In genomic region chr6:119855471-119855870, GRCm38 (mm10) we compare ENCODE assay signal across 25 mouse cellular contexts. TPM values are rescaled to one million over a fixed set of nuclear protein-coding genes. Genes with fewer than 3 reads are reported as not detected.
DNase-seq lines count a peak whose midpoint lies in the region; ATAC-seq lines count a peak whose summit lies in the region.
"Had no signal": no experiment of that assay in that cellular context is flagged by ENCODE, and none has a peak within 500 bp of the region (broad histone marks: within the 10 kb centered on the region; RNA-seq: fewer than 3 reads in every experiment).

No protein-coding gene starts in this region.

- H3K36me3 ChIP-seq in forebrain, embryonic 15.5 days, result no peaks in the 10 kb centered on the region
- no peaks in the 10 kb centered on the region for H3K36me3 ChIP-seq in forebrain, embryonic 10.5 days (replicated peaks)
- H3K36me3 ChIP-seq: embryonic facial prominence, embryonic 12.5 days; embryonic facial prominence, embryonic 15.5 days; heart, embryonic 10.5 days; heart, embryonic 13.5 days had no signal

- no peak for DNase-seq in forebrain, embryonic 10.5 days (ENCODE audit: extremely low spot score, low spot score)
- peak; percentile 49 for DNase-seq in 3T3-L1 (ENCODE audit: low read depth, low spot score)
- peak; percentile 74 for DNase-seq in Muller cell, postnatal 12 days (ENCODE audit: inconsistent ontology term)
- no peak for DNase-seq in cerebellum, postnatal 4 days (ENCODE audit: low spot score in 2 of 2)
- no peak for DNase-seq in adrenal gland, postnatal 4 days (ENCODE audit: low spot score in 2 of 2)
- DNase-seq: adrenal gland, adult 2 months; adrenal gland, postnatal 14 days; cerebellum, adult 18-20 months; cerebellum, adult 9-10 months; cerebellum, postnatal 14 days; gastrocnemius, postnatal 10 days; gastrocnemius, postnatal 36 days; heart, adult 2 months; heart, postnatal 14 days; heart, postnatal 4 days; kidney, adult 18-20 months had no signal

- no peak overlapping the region for H3K4me3 ChIP-seq in forebrain, embryonic 15.5 days
- no peak overlapping the region for H3K4me3 ChIP-seq in forebrain, embryonic 10.5 days
- H3K4me3 ChIP-seq: embryonic facial prominence, embryonic 12.5 days; embryonic facial prominence, embryonic 15.5 days; heart, adult 2 months; heart, embryonic 10.5 days; heart, embryonic 13.5 days had no signal

- H3K9me3 ChIP-seq in forebrain, embryonic 15.5 days, result no peaks in the 10 kb centered on the region
- H3K9me3 ChIP-seq in forebrain, embryonic 10.5 days, result no peaks in the 10 kb centered on the region
- H3K9me3 ChIP-seq: embryonic facial prominence, embryonic 12.5 days; embryonic facial prominence, embryonic 15.5 days; heart, embryonic 10.5 days had no signal

- peaks cover 13% of the 10 kb centered on the region for H3K4me1 ChIP-seq in forebrain, embryonic 15.5 days
- 0 out of 2 replicates have a peak, but pooled peaks cover 5% of the 10 kb centered on the region for H3K4me1 ChIP-seq in forebrain, embryonic 10.5 days
- H3K4me1 ChIP-seq: embryonic facial prominence, embryonic 12.5 days; embryonic facial prominence, embryonic 15.5 days had no signal

- H3K9ac ChIP-seq in forebrain, embryonic 15.5 days (replicated peaks), result no peak overlapping the region
- H3K9ac ChIP-seq: embryonic facial prominence, embryonic 12.5 days; embryonic facial prominence, embryonic 15.5 days; heart, embryonic 13.5 days; hindbrain, embryonic 14.5 days had no signal

- ATAC-seq in forebrain, embryonic 15.5 days (replicated peaks), result 0 out of 2 replicates have a peak, but pooled peaks have one; percentile 71
- ATAC-seq: hindbrain, postnatal 0 days; inflammation-experienced regulatory T-cells, adult 6 months; intestine, embryonic 16.5 days had no signal

- H3K27ac ChIP-seq in forebrain, embryonic 15.5 days (replicated peaks), result peak overlapping the region; percentile 8; the same call in 1 of the 2 replicates
- no peak overlapping the region for H3K27ac ChIP-seq in forebrain, embryonic 10.5 days
- H3K27ac ChIP-seq: embryonic facial prominence, embryonic 12.5 days; embryonic facial prominence, embryonic 15.5 days; heart, adult 2 months; heart, embryonic 10.5 days; heart, embryonic 13.5 days; hindbrain, embryonic 14.5 days; hindbrain, postnatal 0 days had no signal

- 31% methylated on average over 4 of the region's 4 CpGs for WGBS in forebrain, embryonic 15.5 days
- 94% methylated on average over 4 of the region's 4 CpGs for WGBS in forebrain, embryonic 10.5 days

- H3K27me3 ChIP-seq in forebrain, embryonic 15.5 days, result no peaks in the 10 kb centered on the region
- no peaks in the 10 kb centered on the region for H3K27me3 ChIP-seq in forebrain, embryonic 10.5 days (ENCODE audit: poor library complexity, severe bottlenecking)
- H3K27me3 ChIP-seq: embryonic facial prominence, embryonic 12.5 days; embryonic facial prominence, embryonic 15.5 days; heart, embryonic 13.5 days had no signal

- no peak overlapping the region for H3K4me2 ChIP-seq in forebrain, embryonic 15.5 days (replicated peaks)
- H3K4me2 ChIP-seq: embryonic facial prominence, embryonic 12.5 days; embryonic facial prominence, embryonic 15.5 days; heart, embryonic 13.5 days; hindbrain, embryonic 14.5 days had no signal

RNA-seq across cellular contexts. Expression of gene Erc1, which starts 7.5 kb away (rescaled TPM):
- 39.9 and 42.2 TPM in 2 replicates for polyA plus RNA-seq in forebrain, embryonic 15.5 days (2015; fragmentation: Nextera tagmentation; extraction: Ambion mirVana)
- 19.6 and 22.5 TPM in 2 replicates for polyA plus RNA-seq in forebrain, embryonic 10.5 days (2016; fragmentation: Nextera tagmentation; extraction: Ambion mirVana)
- total RNA-seq in adrenal gland, postnatal 4 days (2021), result 10 to 100 TPM; 25.3 to 30.1 TPM

RNA-seq across cellular contexts. Expression of gene Rad52, which starts 47.0 kb away (rescaled TPM):
- polyA plus RNA-seq in forebrain, embryonic 15.5 days (2015; fragmentation: Nextera tagmentation; extraction: Ambion mirVana), result 28.0 and 29.4 TPM in 2 replicates
- 21.2 and 26.1 TPM in 2 replicates for polyA plus RNA-seq in forebrain, embryonic 10.5 days (2016; fragmentation: Nextera tagmentation; extraction: Ambion mirVana)
- 10 to 100 TPM; 23.6 to 27.1 TPM for total RNA-seq in adrenal gland, postnatal 4 days (2021)

Comparison
In these comparisons a context has a peak if more than half of its experiments do, and no peak if none do; other contexts are left out.
1. DNase-seq: peak in 3T3-L1 (single experiment) and Muller cell, postnatal 12 days (single experiment); none in forebrain, embryonic 10.5 days (single experiment), cerebellum, postnatal 4 days (0 of 2) and adrenal gland, postnatal 4 days (0 of 2).